Mouse (Mus musculus) CH12.LX (cell line): ENCODE data around the gene Psmd13.

ENCODE experiments used
- CTCF ChIP-seq, 2 experiments: IDR thresholded peaks in 1 of 2; conservative IDR thresholded peaks in 1 of 2; 2 replicates each; pipeline ENCODE4 v1.5.1; 2011 to 2012; ENCODE audit warnings: low read depth in 2 of 2, low read length in 2 of 2, improper control_type of control experiment in 1 of 2, inconsistent platforms in 1 of 2, mild to moderate bottlenecking in 1 of 2, moderate library complexity in 1 of 2
- E2F4 ChIP-seq: IDR thresholded peaks from 2 replicates; pipeline ENCODE4 v1.6.1; 2011; ENCODE audit warnings: low read depth, low read length, improper control_type of control experiment; ENCODE audit not compliant: insufficient replicate concordance
- POLR2A ChIP-seq: IDR thresholded peaks from 2 replicates; pipeline ENCODE4 v1.6.1; 2011; ENCODE audit warnings: low read depth, mild to moderate bottlenecking, improper control_type of control experiment, low read length
- RCOR1 ChIP-seq: conservative IDR thresholded peaks from 2 replicates; pipeline ENCODE4 v1.6.1; 2012; ENCODE audit warnings: low read depth, mild to moderate bottlenecking, inconsistent platforms, low read length, improper control_type of control experiment
- ZNF384 ChIP-seq: IDR thresholded peaks from 2 replicates; pipeline ENCODE4 v1.6.1; 2012; ENCODE audit warnings: low read depth, low read length, improper control_type of control experiment, inconsistent platforms

DNA sequence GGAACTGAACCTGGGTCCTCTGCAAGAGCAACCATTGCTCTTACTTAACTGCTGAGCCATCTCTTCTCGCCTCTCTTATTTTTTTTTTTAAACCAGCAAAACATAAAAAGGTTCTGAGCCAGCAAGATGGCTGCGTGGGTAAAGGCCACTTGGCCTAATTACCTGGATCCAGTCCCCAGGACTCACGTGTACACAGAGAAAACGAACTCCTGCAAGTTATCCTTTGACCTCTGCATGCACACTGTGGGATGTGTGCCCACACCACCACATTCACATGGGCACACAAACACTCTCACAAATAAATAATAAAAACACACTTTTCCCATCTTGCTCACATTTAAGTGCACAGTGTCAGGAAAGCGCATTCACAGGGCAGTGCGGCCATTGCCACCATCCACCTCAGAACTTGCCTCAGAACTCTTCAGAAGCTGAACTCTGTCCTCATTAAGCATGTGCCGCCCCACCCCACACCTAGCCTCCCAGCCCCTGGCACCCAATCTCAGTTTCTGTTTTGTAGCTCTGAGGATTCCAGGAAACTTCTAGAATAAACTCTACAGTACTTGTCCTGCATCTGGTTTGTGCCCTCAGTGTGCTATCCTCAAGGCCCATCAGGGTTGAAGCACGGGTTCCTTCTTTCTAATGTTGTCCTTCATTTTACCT is 32.4 kb downstream of the Psmd13 start:
- TF ChIP-seq ZNF384 (no peak), POLR2A (no peak), E2F4 (no peak), CTCF (conservative IDR thresholded peaks at IDR 0.05 in 1 of 2, IDR thresholded peaks at IDR 0.05 in 1 of 2; ENCODE audit: low read depth in 2 of 2, low read length in 2 of 2) (no peak), RCOR1 (no peak)
